Mouse (Mus musculus) embryonic fibroblast, embryonic 13.5 days (primary cell): ENCODE results near the gene Lsamp.

ENCODE experiments used
- CTCF ChIP-seq: IDR thresholded peaks from 2 replicates; pipeline ENCODE4 v1.5.1; 2011; ENCODE audit warnings: mild to moderate bottlenecking, control low read depth, low read length, moderate library complexity, borderline replicate concordance; ENCODE audit not compliant: insufficient read depth
- POLR2A ChIP-seq: IDR thresholded peaks from 2 replicates; pipeline ENCODE4 v1.6.1; 2011; ENCODE audit warnings: low read depth, mild to moderate bottlenecking, control low read depth, low read length, moderate library complexity

GRCm38 (mm10) chr16:41384288-41384687 lies 1400.1 kb downstream of the Lsamp start:
- TF ChIP-seq CTCF (no peak), POLR2A (no peak)
